Mouse (Mus musculus) cerebellum, adult 2 months (tissue): ENCODE results near the gene Scaf1. TPM values are rescaled to one million over a fixed set of nuclear protein-coding genes. Genes with fewer than 3 reads are reported as not detected.

Source experiments
- DNase-seq, 2 experiments: peaks; one replicate each; pipeline ENCODE4 v3.0.0; 2021
- H3K27ac ChIP-seq: fragments of 200-500 bp; 2 replicates; pipeline ENCODE4 v1.5.1; 2012; ENCODE audit warnings: low read length, control low read depth, inconsistent platforms; ENCODE audit not compliant: insufficient read depth
- H3K27me3 ChIP-seq: fragments of 200-500 bp; 2 replicates; pipeline ENCODE4 v1.6.1; 2012; ENCODE audit warnings: inconsistent platforms, mild to moderate bottlenecking, low read length, moderate library complexity; ENCODE audit not compliant: control insufficient read depth, insufficient read depth
- H3K4me1 ChIP-seq: fragments of 200-500 bp; 2 replicates; pipeline ENCODE4 v1.6.1; 2011; ENCODE audit warnings: low read length; ENCODE audit not compliant: control insufficient read depth, insufficient read depth
- H3K4me3 ChIP-seq: fragments of 200-500 bp; replicated peaks from 2 replicates; pipeline ENCODE3; 2011; ENCODE audit warnings: mild to moderate bottlenecking, low read depth, low read length, control low read depth; ENCODE audit not compliant: insufficient read depth
- CTCF ChIP-seq: fragments of 200-500 bp; IDR thresholded peaks from 2 replicates; pipeline ENCODE4 v1.5.1; 2011; ENCODE audit warnings: low read depth, mild to moderate bottlenecking, control low read depth, low read length, moderate library complexity, borderline replicate concordance; ENCODE audit not compliant: insufficient read depth
- POLR2A ChIP-seq: fragments of 200-500 bp; IDR thresholded peaks from 2 replicates; pipeline ENCODE4 v1.6.1; 2011; ENCODE audit warnings: low read length, control low read depth, borderline replicate concordance; ENCODE audit not compliant: insufficient read depth
- WGBS: fragments of 180-500 bp; shearing (Covaris S2); methylation state at CpG from one replicate; pipeline ENCODE4 v1.1.7; 2018; 5-methylcytosine and 5-hydroxymethylcytosine counted together
- polyA plus RNA-seq: library from polyadenylated mRNA; depleted of rRNA; stranded (reverse); fragments of >200 nt; gene quantifications from 2 replicates; pipeline ENCODE4 v1.2.3, GENCODE M21; 2012

Gene Scaf1
- polyA plus RNA-seq, 1 experiment: 115 TPM

DNA sequence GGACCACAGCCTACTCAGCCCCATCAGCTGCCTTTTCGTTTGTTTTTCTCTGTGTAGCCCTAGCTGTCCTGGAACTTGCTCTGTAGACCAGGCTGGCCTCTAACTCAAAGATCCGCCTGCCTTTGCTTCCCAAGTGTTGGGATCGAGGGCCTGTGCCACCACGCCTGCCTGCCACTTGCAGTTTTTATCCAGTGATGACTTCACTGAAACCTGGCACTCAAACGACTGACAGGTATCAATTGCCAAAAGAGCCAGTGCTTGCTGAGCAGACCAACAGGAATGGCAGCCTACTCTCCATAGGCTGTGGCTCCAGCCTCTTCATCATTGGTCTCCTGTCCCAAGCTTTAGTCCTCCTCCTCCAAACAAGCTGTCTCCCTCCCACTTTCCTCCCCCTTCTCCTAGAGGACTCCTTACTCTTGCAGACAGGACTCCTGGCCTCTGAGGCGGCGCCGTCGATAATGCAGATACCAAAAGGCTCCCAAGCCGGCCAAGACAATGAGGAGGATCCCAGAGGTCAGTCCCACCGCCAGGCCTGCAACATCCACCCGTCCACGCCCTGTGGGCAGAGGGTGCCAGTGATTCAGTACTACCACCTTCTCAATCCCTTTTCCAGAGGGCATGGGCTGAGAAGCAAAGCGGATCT is 40.3 kb upstream of the Scaf1 start:
- peaks cover 2% of the 10 kb centered on the region; the same call in 1 of the 2 replicates for H3K4me1 ChIP-seq
- H3K4me3 ChIP-seq: no peak overlapping the region
- H3K27me3 ChIP-seq: no peaks in the 10 kb centered on the region
- no peak overlapping the region for H3K27ac ChIP-seq
- DNase-seq: no peak
- no peak for TF ChIP-seq CTCF
- TF ChIP-seq POLR2A: no peak
- 47% methylated on average over 14 of the region's 14 CpGs for WGBS

DNA sequence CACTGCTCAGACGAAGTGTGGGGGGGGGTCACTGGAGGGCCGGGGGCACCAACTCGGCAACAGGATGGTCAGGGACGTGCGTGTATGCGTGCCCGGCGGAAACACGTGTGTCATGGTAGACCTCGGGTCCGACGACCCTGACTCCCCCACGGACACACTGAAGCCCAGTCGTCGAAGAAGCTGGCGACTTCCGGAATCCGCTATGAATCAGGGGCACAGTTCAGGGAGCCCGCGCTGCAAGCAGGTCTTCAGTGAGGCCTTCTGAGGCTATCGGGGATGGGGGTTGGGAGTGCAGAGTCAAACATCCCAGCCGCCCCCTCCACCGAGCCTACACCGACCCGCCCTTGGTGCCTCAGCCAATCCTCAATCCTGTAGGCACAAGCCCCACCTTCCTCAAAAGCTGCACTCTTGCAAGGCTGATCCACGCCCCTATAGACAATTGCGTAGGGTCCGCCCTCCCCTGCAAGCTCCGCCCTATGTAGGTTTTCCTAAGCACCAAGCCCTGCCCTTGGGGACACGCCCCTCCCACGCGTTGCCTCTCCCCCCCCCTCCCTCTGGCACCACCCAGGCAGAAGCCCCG is 37.9 kb upstream of the Scaf1 start:
- under 1% methylated on average over 33 of the region's 33 CpGs for WGBS
- TF ChIP-seq CTCF: no peak
- TF ChIP-seq POLR2A: peak; percentile 72; the same call in 1 of the 2 replicates
- Histone ChIP-seq H3K27ac (peak overlapping the region; percentile 84), H3K4me1 (peaks cover 3% of the 10 kb centered on the region), H3K4me3 (peak overlapping the region; percentile 70), H3K27me3 (no peaks in the 10 kb centered on the region)
- DNase-seq: peak; percentile 92 to 98

DNA sequence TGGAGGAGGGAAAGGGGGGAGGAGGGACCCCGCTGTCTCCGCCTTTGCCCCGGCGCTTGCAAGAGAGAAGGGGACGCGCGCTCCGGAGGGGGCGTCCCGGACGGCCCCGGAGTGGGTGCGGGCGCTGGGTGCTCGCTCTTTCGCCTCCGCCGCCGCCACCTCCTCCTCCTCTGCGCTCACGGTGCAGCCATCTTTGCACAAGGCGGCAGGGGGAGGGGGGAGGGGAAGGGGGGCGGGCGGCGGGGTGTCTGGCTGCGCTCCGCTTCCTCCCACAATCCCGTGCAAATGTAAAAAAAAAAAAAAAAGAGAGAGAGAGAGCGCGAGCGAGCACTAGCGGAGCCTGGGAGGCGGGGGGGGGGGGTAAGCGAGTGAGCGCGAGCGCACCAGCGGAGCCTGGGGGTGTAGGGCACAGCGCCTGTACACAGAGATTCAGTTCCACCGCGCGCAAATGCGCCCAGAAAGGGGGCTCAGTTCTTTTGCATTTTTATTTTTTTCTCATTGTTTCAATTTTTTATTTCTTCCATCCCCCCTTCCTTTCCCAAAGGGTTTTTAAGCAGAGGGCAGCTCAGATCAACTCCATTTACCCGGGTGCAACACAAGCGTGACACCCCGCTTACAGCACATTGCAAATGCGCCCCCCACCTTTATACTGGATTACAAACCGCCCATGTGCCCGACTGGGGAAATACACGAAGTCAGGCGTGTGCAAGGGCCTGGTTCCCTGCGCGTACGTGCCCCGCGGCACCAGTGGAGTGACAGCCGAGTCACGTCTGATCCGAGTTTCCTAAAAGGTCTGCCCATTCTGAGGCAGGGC is 37.2 kb upstream of the Scaf1 start:
- no peak for TF ChIP-seq CTCF
- peak; percentile 54 for TF ChIP-seq POLR2A
- no peaks in the 10 kb centered on the region for H3K27me3 ChIP-seq
- H3K27ac ChIP-seq: peak overlapping the region; percentile 98
- peak; percentile 79 to 84 for DNase-seq
- peaks cover 6% of the 10 kb centered on the region for H3K4me1 ChIP-seq
- peak overlapping the region; percentile 70 for H3K4me3 ChIP-seq
- WGBS: under 1% methylated on average over 42 of the region's 59 CpGs

DNA sequence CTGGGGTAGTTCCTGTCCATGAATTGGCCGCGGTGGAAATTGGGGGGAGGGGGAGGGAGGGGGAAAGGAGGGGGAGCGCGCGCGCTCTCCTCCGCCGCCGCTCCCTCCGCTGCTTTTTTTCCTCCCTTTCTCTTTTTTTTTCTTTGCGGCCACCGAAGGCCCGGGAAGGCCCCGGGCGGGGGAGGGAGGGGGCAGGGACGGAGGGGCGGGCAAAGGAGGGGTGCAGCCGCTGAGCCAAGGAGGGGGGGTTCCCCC is 36.6 kb upstream of the Scaf1 start, which contains the start of gene Prr12:
Gene Prr12, minus strand, starts transcription at position 20 of the 255 bp plus-strand sequence.
- Histone ChIP-seq H3K27ac (peak within 1 kb of the TSS; percentile 98), H3K4me3 (peak within 1 kb of the TSS; percentile 70), H3K27me3 (no peaks in the 10 kb centered on the region), H3K4me1 (peaks cover 9% of the 10 kb centered on the region)
- WGBS: 0% methylated on average over 4 of the region's 18 CpGs
- DNase-seq: no peak
- no peak for TF ChIP-seq CTCF
- no peak for TF ChIP-seq POLR2A

DNA sequence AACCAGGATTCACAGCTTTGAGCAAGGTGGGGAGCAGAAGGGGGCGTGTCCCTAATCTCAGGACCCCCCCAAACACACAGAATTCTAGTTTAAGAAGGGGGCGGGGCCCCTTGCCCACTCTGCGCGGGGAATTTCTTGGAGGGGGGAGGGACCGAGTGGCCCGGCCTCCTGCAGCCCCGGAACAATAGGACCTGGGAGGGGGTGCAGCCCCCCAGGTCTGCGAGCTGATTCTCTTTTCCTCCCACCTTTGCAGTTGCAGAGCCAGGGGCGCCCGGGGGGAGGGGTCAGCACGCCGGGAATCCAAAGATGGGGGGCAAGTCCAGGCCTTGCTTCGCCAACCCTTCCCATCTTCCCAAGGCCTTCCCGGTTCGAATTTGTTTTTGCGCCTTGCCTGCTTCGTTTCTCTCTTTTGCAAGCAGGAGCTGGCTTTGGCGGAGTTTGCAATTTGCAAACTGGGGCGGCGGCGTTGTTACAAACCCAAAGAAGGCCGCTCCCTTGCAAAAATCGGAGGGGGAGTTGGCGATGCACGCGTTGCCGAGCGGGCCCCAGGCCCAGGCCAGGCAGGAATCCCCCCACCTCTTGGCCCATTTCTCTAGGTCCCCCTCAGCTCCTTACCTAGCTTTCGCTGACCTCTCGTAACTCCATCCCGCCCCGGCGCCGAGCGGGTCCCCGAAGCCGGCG is 36.2 kb upstream of the Scaf1 start:
- Histone ChIP-seq H3K4me1 (peaks cover 9% of the 10 kb centered on the region), H3K27me3 (no peaks in the 10 kb centered on the region), H3K4me3 (peak overlapping the region; percentile 70), H3K27ac (peak overlapping the region; percentile 79)
- WGBS: 1% methylated on average over 38 of the region's 38 CpGs
- DNase-seq: peak; percentile 61 to 66
- TF ChIP-seq CTCF (no peak), POLR2A (no peak)

DNA sequence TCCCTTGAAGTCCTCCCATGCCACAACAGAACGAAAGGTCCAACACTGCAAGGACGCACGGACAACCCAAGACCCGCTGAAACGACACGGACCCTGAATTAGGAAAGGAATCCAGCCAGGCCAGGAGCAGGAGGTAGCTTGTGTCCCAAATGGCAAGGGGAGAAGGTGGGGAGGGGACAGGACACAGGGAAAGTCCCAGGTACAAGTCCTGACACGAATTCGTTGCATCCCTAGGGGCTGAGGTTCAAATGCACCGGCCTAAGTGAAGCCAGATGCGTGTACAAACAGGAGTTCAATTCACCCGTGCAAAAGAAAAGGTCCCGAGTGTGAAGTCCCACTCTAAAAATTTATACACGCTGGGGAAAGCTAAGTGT is 35.4 kb upstream of the Scaf1 start:
- Histone ChIP-seq H3K4me1 (peaks cover 9% of the 10 kb centered on the region), H3K27ac (no peak overlapping the region), H3K27me3 (no peaks in the 10 kb centered on the region), H3K4me3 (peak overlapping the region; percentile 70)
- TF ChIP-seq POLR2A (no peak), CTCF (no peak)
- no peak for DNase-seq
- WGBS: 4% methylated on average over 13 of the region's 13 CpGs

DNA sequence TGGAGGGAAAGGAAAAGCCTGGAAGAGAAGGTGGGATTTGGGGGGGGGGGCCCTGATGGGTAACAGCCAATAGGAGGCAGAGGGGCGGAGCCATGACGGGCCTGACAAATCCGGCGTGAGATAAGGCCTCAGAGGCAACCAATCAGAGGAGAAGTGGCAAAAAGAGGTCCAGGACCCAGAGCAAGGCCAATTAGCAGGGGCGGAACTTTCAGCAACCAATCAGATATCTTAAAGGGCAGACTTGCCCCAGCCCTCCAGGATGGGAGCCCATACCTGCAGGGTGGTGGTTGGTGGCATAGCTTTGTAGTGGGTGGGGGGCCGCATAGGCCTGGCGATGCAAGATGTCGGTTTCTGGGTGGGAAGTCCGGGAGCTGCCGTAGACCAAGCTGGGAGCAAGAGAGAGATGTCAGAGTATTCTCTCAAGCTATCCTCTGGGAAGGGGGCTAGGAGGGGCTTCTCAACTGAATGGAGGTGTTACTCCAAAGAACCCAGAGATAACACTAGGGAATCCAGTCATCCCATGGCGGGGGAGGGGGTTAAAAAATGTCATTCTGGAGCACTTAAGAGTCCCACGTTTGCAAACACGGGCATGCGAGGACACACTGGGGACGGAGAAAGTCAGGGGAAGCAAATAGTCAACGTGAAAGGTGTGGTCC is 34.9 kb upstream of the Scaf1 start:
- 3% methylated on average over 16 of the region's 16 CpGs for WGBS
- peaks cover 9% of the 10 kb centered on the region for H3K4me1 ChIP-seq
- H3K27me3 ChIP-seq: no peaks in the 10 kb centered on the region
- no peak overlapping the region for H3K27ac ChIP-seq
- DNase-seq: peak; percentile 71 to 86
- no peak for TF ChIP-seq CTCF
- no peak for TF ChIP-seq POLR2A
- peak overlapping the region; percentile 70 for H3K4me3 ChIP-seq
